Mouse (Mus musculus) cerebellum, postnatal 10 days (tissue): ENCODE measurements around the gene Spp1.
A peak's percentile ranks its signal among the peaks of the same experiment; 100 is the strongest.
"Not testable (repeated sequence)": the region's sequence is repeated elsewhere in the genome, so short reads cannot be mapped to it uniquely, and the experiment has no call there.

Source experiments
- DNase-seq, 2 experiments: peaks; one replicate each; pipeline ENCODE4 v3.0.0; 2021; ENCODE audit warnings: mixed read lengths in 2 of 2

Spp1 gene

GRCm38 (mm10) chr5:104436406-104437076 is 1.6 kb downstream of the Spp1 start:
- no peak for DNase-seq

- DNase-seq: peak in 1 of 2 experiments; percentile 22
These were observed 7.5 kb downstream of the Spp1 start for GRCm38 (mm10) chr5:104442396-104442795.

GRCm38 (mm10) chr5:104442850-104443249 is 7.9 kb downstream of the Spp1 start:
- DNase-seq: no peak

GRCm38 (mm10) chr5:104446156-104446555 is 11.2 kb downstream of the Spp1 start:
- peak; percentile 83 to 85 for DNase-seq

- DNase-seq: not testable (repeated sequence)
These were observed 13.4 kb downstream of the Spp1 start for GRCm38 (mm10) chr5:104448346-104448745.

GRCm38 (mm10) chr5:104449491-104449890 is 14.6 kb downstream of the Spp1 start:
- DNase-seq: peak; percentile 51 to 62

- DNase-seq: no peak
These were observed 18.2 kb downstream of the Spp1 start for GRCm38 (mm10) chr5:104453075-104453474.

GRCm38 (mm10) chr5:104454564-104454963 is 19.6 kb downstream of the Spp1 start:
- DNase-seq: no peak

GRCm38 (mm10) chr5:104458832-104459705 is 24.2 kb downstream of the Spp1 start, which contains the start of gene Pkd2:
Pkd2 (plus strand) TSS chr5:104459450.
- peak; percentile 86 to 90 for DNase-seq

- DNase-seq: peak; percentile 82 to 83
These were observed 25.0 kb downstream of the Spp1 start for GRCm38 (mm10) chr5:104459706-104460455.

GRCm38 (mm10) chr5:104460456-104460838 is 25.5 kb downstream of the Spp1 start:
- DNase-seq: no peak

GRCm38 (mm10) chr5:104460856-104461255 is 25.9 kb downstream of the Spp1 start:
- DNase-seq: peak in 1 of 2 experiments; percentile 16

- no peak for DNase-seq
These were observed 30.4 kb downstream of the Spp1 start for GRCm38 (mm10) chr5:104465279-104465678.

- DNase-seq: peak; percentile 69 to 73
These were observed 30.8 kb downstream of the Spp1 start for GRCm38 (mm10) chr5:104465731-104466130.

GRCm38 (mm10) chr5:104466816-104467215 is 31.9 kb downstream of the Spp1 start:
- DNase-seq: no peak

- DNase-seq: no peak
These were observed 33.7 kb downstream of the Spp1 start for GRCm38 (mm10) chr5:104468586-104468985.

- peak; percentile 34 to 50 for DNase-seq
These were observed 36.1 kb downstream of the Spp1 start for GRCm38 (mm10) chr5:104470981-104471391.

GRCm38 (mm10) chr5:104472371-104472770 is 37.5 kb downstream of the Spp1 start:
- DNase-seq: peak; percentile 46 to 60

- no peak for DNase-seq
These were observed 45.4 kb downstream of the Spp1 start for GRCm38 (mm10) chr5:104480367-104480766.

GRCm38 (mm10) chr5:104482856-104483255 is 47.9 kb downstream of the Spp1 start:
- DNase-seq: peak; percentile 18 to 22
